Mouse (Mus musculus) Patski (cell line): ENCODE data around the gene Kank2. TPM values are rescaled to one million over a fixed set of nuclear protein-coding genes. Genes with fewer than 3 reads are reported as not detected.

Source experiments
- ATAC-seq: fragments of 100-300 bp; one replicate; pipeline ENCODE4 v1.8.0; 2021
- CTCF ChIA-PET: fragments of 350-600 bp; sonication (Branson Sonifier 250); formaldehyde crosslinking; loops from one replicate; lab custom pipeline; 2022; ENCODE audit warnings: inconsistent platforms; lab: Charles Lee
- POLR2A ChIA-PET: fragments of 350-600 bp; sonication (Branson Sonifier 250); formaldehyde crosslinking; loops from one replicate; lab custom pipeline; 2022; ENCODE audit warnings: antibody characterized with exemption, inconsistent platforms; lab: Charles Lee
- DNase-seq: peaks from one replicate; pipeline ENCODE4 v3.0.0-alpha.2; 2011; ENCODE audit warnings: low read depth, low spot score
- H3K27me3 ChIP-seq: fragments of 371-371 bp; one replicate; pipeline ENCODE4 v1.5.1; 2021
- CTCF ChIP-seq: fragments of 100-300 bp; IDR thresholded peaks from one replicate; pipeline ENCODE4 v1.5.1; 2021
- in situ Hi-C: fragments of 300-500 bp; cut with MboI; formaldehyde crosslinking; loops from 3 replicates; pipeline ENCODE4 v1.11.1; 2018; ENCODE audit warnings: low pct_unique_long_range_greater_than_20kb, mixed read lengths
- polyA plus RNA-seq: library from polyadenylated mRNA; unstranded; gene quantifications from one replicate; pipeline ENCODE4 v1.2.3, GENCODE M21; 2021

Gene Kank2
- polyA plus RNA-seq, 1 experiment from 2014 or later = 62.4 TPM

DNA sequence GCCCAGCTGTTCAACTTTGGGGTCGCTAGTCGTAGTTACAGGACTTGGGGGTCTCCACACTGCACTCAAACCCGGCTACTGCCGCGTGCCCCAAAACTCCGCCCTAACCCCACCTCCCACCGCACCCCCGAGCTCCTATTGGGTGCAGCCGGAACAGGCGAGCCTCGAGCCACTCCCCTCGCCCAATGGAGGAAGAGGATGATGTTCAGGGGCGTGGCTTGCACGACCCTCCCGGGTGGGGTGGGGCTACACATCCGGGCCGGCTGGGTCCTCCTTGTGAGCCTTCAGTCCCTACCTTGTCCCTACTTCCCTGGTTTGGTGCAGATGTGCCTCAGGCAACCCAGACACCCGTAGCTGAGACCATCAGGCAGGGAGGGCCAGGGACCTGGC, 74.4 kb downstream of the Kank2 start:
- CTCF ChIA-PET = interaction anchor here (0.9 kb wide), 1 partner anchor 45 kb away, joined by 3 read pairs; no protein-coding TSS in a partner anchor
- H3K27me3 ChIP-seq = no peaks in the 10 kb centered on the region

DNA sequence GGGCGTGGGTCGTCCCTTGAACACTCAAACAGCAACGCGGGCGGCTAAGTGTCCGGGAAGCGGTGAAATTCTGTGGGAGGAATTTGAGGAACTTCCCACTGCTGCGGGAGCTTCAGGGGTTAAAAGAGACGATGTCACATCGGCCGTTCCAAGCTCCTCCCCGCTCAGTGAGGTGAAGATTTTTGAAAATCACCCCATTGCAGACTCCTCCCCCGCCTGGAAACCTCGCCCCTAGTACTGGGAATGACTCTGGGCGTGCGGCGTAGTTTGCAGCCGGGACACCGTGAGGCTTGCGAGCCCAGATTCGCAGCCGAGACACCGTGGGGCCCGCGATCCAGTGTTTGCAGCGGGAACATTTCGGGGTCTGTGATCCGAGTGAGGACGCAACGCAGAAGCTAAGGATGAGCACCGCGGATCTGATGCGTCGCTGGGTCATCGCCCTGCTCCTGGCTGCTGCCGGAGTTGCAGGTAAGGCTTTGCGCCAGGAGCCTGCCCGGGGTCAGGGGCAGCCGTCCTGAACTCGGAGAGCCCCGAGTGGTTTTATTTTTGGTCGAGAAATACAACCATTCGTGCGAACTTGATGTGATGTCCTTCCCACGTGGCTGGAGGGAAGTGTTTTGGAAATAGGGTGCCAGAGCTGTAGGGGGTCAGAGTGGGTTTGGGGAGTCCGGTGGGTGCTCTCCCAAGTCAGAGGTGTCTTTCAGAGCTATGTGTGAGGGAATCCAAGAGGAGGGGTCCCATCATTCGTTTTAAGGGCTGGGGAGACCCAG, 75.0 kb downstream of the Kank2 start, which contains the start of gene Ldlr:
Ldlr (plus strand) TSS at position 107 of the 770 bp plus-strand sequence.
- no peaks in the 10 kb centered on the region for H3K27me3 ChIP-seq
- POLR2A ChIA-PET = interaction anchor here (0.9 to 1.6 kb wide), 3 partner anchors 11 to 25 kb away, joined by 3 read pairs; no protein-coding TSS in a partner anchor
- TF ChIP-seq CTCF = no peak
- CTCF ChIA-PET = interaction anchor here (0.9 kb wide), 1 partner anchor 46 kb away, joined by 3 read pairs; no protein-coding TSS in a partner anchor
- in situ Hi-C loops = no loop called here
- ATAC-seq = peak; percentile 68
- no peak for DNase-seq

More for the DNA sequence above, 74.4 kb downstream of the Kank2 start:
- TF ChIP-seq CTCF = no peak
- POLR2A ChIA-PET = interaction anchor here (0.9 to 1.6 kb wide), 3 partner anchors 10 to 24 kb away, joined by 3 read pairs; no protein-coding TSS in a partner anchor
- ATAC-seq (peak; percentile 93), DNase-seq (no peak)
- in situ Hi-C loops = no loop called here

GRCm38 (mm10) chr9:21721036-21721435, 77.5 kb downstream of the Kank2 start:
- CTCF ChIA-PET = interaction anchor here (1.0 kb wide), 1 partner anchor 13 kb away, joined by 3 read pairs; no protein-coding TSS in a partner anchor
- ATAC-seq (no peak), DNase-seq (no peak)
- in situ Hi-C loops = no loop called here
- no peaks in the 10 kb centered on the region for H3K27me3 ChIP-seq
- no peak for TF ChIP-seq CTCF
- POLR2A ChIA-PET = interaction anchor here (0.6 kb wide), 1 partner anchor 407 kb away, joined by 4 read pairs; no protein-coding TSS in a partner anchor

GRCm38 (mm10) chr9:21717015-21717414, 81.5 kb downstream of the Kank2 start:
- POLR2A ChIA-PET = no interaction called here

More at GRCm38 (mm10) chr9:21717015-21717414, 81.5 kb downstream of the Kank2 start:
- no peaks in the 10 kb centered on the region for H3K27me3 ChIP-seq
- DNase-seq (no peak), ATAC-seq (no peak)
- TF ChIP-seq CTCF = no peak
- in situ Hi-C loops = no loop called here
- CTCF ChIA-PET = no interaction called here

Other genes starting within 250 kb of the Kank2 start
- gene Timm29, start 206.0 kb downstream of the Kank2 start, polyA plus RNA-seq = 38.9 TPM
- 39.0 TPM for gene Yipf2, start 205.9 kb downstream of the Kank2 start, polyA plus RNA-seq
- 89.3 TPM for gene Smarca4, start 182.6 kb downstream of the Kank2 start, polyA plus RNA-seq
- 38.4 TPM for gene Ldlr, start 75.3 kb downstream of the Kank2 start, polyA plus RNA-seq
- 38.3 TPM for gene Spc24, start 38.4 kb downstream of the Kank2 start, polyA plus RNA-seq
- 15.2 TPM for gene Angptl8, start 36.8 kb upstream of the Kank2 start, polyA plus RNA-seq
- gene Dock6, start 53.9 kb upstream of the Kank2 start, polyA plus RNA-seq = 36.1 TPM
- 22.1 TPM for gene Rab3d, start 119.4 kb upstream of the Kank2 start, polyA plus RNA-seq
- 12.2 TPM for gene Ccdc159, start 128.7 kb upstream of the Kank2 start, polyA plus RNA-seq
- gene Tmem205, start 128.8 kb upstream of the Kank2 start, polyA plus RNA-seq = 54.8 TPM
- 22.1 TPM for gene Plppr2, start 138.3 kb upstream of the Kank2 start, polyA plus RNA-seq
- 14.0 TPM for gene Swsap1, start 157.0 kb upstream of the Kank2 start, polyA plus RNA-seq
- 8.5 TPM for gene Epor, start 164.8 kb upstream of the Kank2 start, polyA plus RNA-seq
- gene Rgl3, start 190.7 kb upstream of the Kank2 start, polyA plus RNA-seq = 41.7 TPM
- 7.5 TPM for gene Ccdc151, start 203.9 kb upstream of the Kank2 start, polyA plus RNA-seq
- gene Prkcsh, start 204.1 kb upstream of the Kank2 start, polyA plus RNA-seq = 276 TPM